8 mouse cellular contexts compared by ENCODE assay signal in the genomic region with DNA sequence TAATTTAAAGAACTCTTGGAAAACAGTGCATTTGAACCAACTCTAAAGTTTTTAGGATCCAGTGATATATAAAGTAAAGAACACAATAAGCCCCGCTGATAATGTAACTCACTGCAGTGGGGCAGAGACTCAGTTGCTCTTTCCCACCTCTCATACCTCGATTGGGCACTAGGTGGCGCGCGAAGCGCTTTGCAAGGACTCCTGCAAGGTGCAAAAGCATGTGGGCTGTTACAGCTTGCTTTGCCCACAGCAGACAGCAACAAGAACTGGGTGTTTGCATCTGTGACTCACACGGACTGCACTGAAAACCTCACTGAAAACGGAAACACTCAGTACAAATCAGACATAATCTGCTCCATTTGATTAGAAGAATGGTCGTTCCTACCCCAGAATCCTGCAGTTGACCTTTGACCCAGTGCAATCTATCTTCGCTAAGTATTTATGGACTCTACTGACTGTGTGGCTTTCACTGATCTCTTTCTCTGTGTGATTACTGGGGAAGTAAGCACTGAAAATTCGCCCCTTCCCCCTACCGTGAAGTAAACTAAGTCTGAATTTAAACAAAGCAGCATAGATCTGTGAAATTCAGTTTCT.
A peak's percentile ranks its signal among the peaks of the same experiment; 100 is the strongest.
DNase-seq lines count a peak whose midpoint lies in the region; ATAC-seq and TF ChIP-seq lines count a peak whose summit lies in the region.

No protein-coding gene starts in this region.

- H3K4me1 ChIP-seq in forebrain, postnatal 0 days (ENCODE audit: insufficient read depth) = peaks cover 4% of the 10 kb centered on the region; the same call in 1 of the 2 replicates
- H3K4me1 ChIP-seq in hindbrain, embryonic 16.5 days (ENCODE audit: control insufficient read depth, insufficient read depth, low read depth, low read length) = peaks cover 8% of the 10 kb centered on the region; the same call in 1 of the 2 replicates

- 0 out of 2 replicates have a peak overlapping the region, but pooled peaks have one; percentile 2 for H3K4me2 ChIP-seq in forebrain, postnatal 0 days (ENCODE audit: low read depth)
- peak overlapping the region; percentile 44 for H3K4me2 ChIP-seq in hindbrain, embryonic 16.5 days (ENCODE audit: low read length)

- 6% methylated on average over 12 of the region's 12 CpGs for WGBS in forebrain, postnatal 0 days
- WGBS in hindbrain, embryonic 16.5 days = 5% methylated on average over 12 of the region's 12 CpGs

- no peak overlapping the region for H3K27ac ChIP-seq in forebrain, postnatal 0 days (ENCODE audit: low read depth, low read length)
- no peak overlapping the region for H3K27ac ChIP-seq in hindbrain, embryonic 16.5 days (ENCODE audit: low read depth, low read length)

- peak; percentile 60 for DNase-seq in Muller cell, postnatal 12 days (ENCODE audit: inconsistent ontology term)
- DNase-seq in cerebellum, adult 11-12 months = peak; percentile 79
- peak; percentile 94 for DNase-seq in forebrain, postnatal 0 days
- DNase-seq in left cerebral cortex, adult 11 months (ENCODE audit: low spot score) = peak; percentile 74
- peak; percentile 100 for DNase-seq in right cerebral cortex, postnatal 4 days
- DNase-seq in urinary bladder, postnatal 4 days (ENCODE audit: low spot score in 2 of 2) = peak; percentile 63 to 88

- H3K36me3 ChIP-seq in forebrain, postnatal 0 days (ENCODE audit: insufficient read depth) = no peaks in the 10 kb centered on the region
- no peaks in the 10 kb centered on the region for H3K36me3 ChIP-seq in hindbrain, embryonic 16.5 days (ENCODE audit: control insufficient read depth, insufficient read depth, low read length)

- no peaks in the 10 kb centered on the region for H3K27me3 ChIP-seq in forebrain, postnatal 0 days (ENCODE audit: insufficient read depth, low read length)
- H3K27me3 ChIP-seq in hindbrain, embryonic 16.5 days (replicated peaks; ENCODE audit: control insufficient read depth, insufficient read depth, low read length) = no peaks in the 10 kb centered on the region

- H3K9ac ChIP-seq in forebrain, postnatal 0 days = no peak overlapping the region
- H3K9ac ChIP-seq in hindbrain, embryonic 16.5 days (ENCODE audit: low read depth, low read length) = no peak overlapping the region

- no peaks in the 10 kb centered on the region for H3K9me3 ChIP-seq in forebrain, postnatal 0 days (ENCODE audit: low read length)
- no peaks in the 10 kb centered on the region for H3K9me3 ChIP-seq in hindbrain, embryonic 16.5 days (ENCODE audit: control insufficient read depth, low read length)

- peak; percentile 97 for TF ChIP-seq CTCF in forebrain, postnatal 0 days (IDR thresholded peaks at IDR 0.05; ENCODE audit: low read depth)

- no peak overlapping the region for H3K4me3 ChIP-seq in forebrain, postnatal 0 days (ENCODE audit: low read depth, low read length)
- no peak overlapping the region for H3K4me3 ChIP-seq in hindbrain, embryonic 16.5 days (ENCODE audit: low read length)

- peak; percentile 93 for ATAC-seq in forebrain, postnatal 0 days
- peak; percentile 92 for ATAC-seq in hindbrain, embryonic 16.5 days
- ATAC-seq in megakaryocyte progenitor cell, adult 5-6 weeks (replicated peaks; ENCODE audit: poor library complexity) = peak; percentile 98
